Mouse (Mus musculus) embryonic facial prominence, embryonic 11.5 days (tissue): ENCODE results near the gene Lrrc72. TPM values are rescaled to one million over a fixed set of nuclear protein-coding genes. Genes with fewer than 3 reads are reported as not detected.

Source experiments
- ATAC-seq: fragments of 200-750 bp; cut with Nextera tagmentation; replicated peaks from 2 replicates; pipeline ENCODE4 v1.8.0; 2017; ENCODE audit warnings: low read depth; ENCODE audit not compliant: insufficient number of reproducible peaks, low FRiP score, low TSS enrichment
- DNase-seq: peaks from one replicate; pipeline ENCODE4 v3.0.0-alpha.2; 2015; ENCODE audit warnings: low spot score
- H3K27ac ChIP-seq: fragments of 300-500 bp; sonication (generic); replicated peaks from 2 replicates; pipeline ENCODE4 v1.5.1; 2014; ENCODE audit warnings: mild to moderate bottlenecking, low read depth, low read length, control low read depth
- H3K27me3 ChIP-seq: fragments of 300-500 bp; sonication (generic); 2 replicates; pipeline ENCODE4 v1.6.1; 2014; ENCODE audit warnings: mild to moderate bottlenecking, low read length, moderate library complexity, mixed read lengths; ENCODE audit not compliant: control insufficient read depth, insufficient read depth
- H3K36me3 ChIP-seq: fragments of 300-500 bp; sonication (generic); replicated peaks from 2 replicates; pipeline ENCODE4 v1.6.1; 2014; ENCODE audit warnings: low read depth, mild to moderate bottlenecking, low read length, moderate library complexity, mixed read lengths; ENCODE audit not compliant: control insufficient read depth, insufficient read depth
- H3K4me1 ChIP-seq: fragments of 300-500 bp; sonication (generic); 2 replicates; pipeline ENCODE4 v1.6.1; 2014; ENCODE audit warnings: low read length, mixed read lengths; ENCODE audit not compliant: control insufficient read depth, insufficient read depth
- H3K4me2 ChIP-seq: fragments of 300-500 bp; sonication (generic); 2 replicates; pipeline ENCODE4 v1.6.1; 2014; ENCODE audit warnings: low read depth, mild to moderate bottlenecking, control low read depth, low read length, moderate library complexity
- H3K4me3 ChIP-seq: fragments of 300-500 bp; sonication (generic); 2 replicates; pipeline ENCODE4 v1.5.1; 2014; ENCODE audit warnings: low read depth, low read length, control low read depth
- H3K9ac ChIP-seq: fragments of 300-500 bp; sonication (generic); replicated peaks from 2 replicates; pipeline ENCODE4 v1.6.1; 2014; ENCODE audit warnings: mild to moderate bottlenecking, control low read depth, low read length
- H3K9me3 ChIP-seq: fragments of 300-500 bp; sonication (generic); replicated peaks from 2 replicates; pipeline ENCODE4 v1.6.1; 2016; ENCODE audit warnings: mild to moderate bottlenecking, low read length, inconsistent platforms, mixed read lengths; ENCODE audit not compliant: control insufficient read depth
- WGBS: fragments of 180-500 bp; shearing (Covaris S2); extraction: QIAGEN DNeasy Blood & Tissue Kit; methylation state at CpG from one replicate; pipeline ENCODE4 v1.1.7; 2014; 5-methylcytosine and 5-hydroxymethylcytosine counted together
- polyA plus RNA-seq: library from polyadenylated mRNA; unstranded; fragments of >200 nt; fragmentation: Nextera tagmentation; extraction: Ambion mirVana; gene quantifications from 2 replicates; pipeline ENCODE4 v1.2.1, GENCODE M21; 2014

Gene Lrrc72
- polyA plus RNA-seq, 1 experiment from 2014 or later: not detected

DNA sequence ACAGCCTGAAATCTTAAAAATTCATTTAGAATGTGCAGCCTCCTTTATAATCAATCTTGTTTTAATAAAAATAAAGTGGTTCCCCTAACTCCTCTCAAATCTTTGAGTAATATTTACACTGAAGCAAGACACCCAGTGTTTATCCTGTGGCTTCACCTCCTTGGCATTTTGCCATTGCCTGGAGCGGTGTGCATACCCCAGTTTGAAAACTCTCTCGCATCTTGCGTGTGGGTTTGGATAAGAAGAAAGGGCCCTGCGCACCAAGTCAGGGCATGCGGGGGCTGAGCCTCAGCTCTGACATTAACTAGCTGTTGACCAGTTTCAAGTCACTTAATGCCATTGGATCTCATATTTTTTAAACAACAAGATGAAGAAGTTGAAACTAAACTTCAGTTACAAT lies 2.2 kb upstream of the Lrrc72 start:
- no peak for ATAC-seq
- WGBS: 45% methylated on average over 5 of the region's 5 CpGs
- Histone ChIP-seq H3K27me3 (no peaks in the 10 kb centered on the region), H3K9me3 (no peaks in the 10 kb centered on the region), H3K4me1 (no peaks in the 10 kb centered on the region), H3K36me3 (no peaks in the 10 kb centered on the region), H3K4me3 (no peak overlapping the region), H3K9ac (no peak overlapping the region), H3K27ac (no peak overlapping the region), H3K4me2 (no peak overlapping the region)
- DNase-seq: peak; percentile 48

DNA sequence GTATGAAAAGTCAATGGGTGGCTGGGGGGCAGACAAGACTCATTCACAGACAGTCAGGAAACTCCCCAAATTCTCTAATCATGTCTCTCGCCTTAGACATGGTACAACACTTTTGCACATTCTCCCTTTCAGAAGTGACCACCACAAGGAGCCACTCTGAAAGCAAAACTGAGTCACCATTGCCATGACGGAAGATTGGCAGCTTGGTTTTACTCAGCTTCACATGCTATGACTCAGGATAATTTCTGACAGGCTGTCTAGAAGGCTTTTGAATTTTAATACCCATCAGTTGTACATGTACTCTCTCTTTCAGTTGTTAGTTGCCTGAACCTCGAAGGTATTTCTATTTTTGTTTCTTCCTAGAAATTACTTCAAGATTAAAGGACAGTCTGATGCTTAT lies 12.0 kb downstream of the Lrrc72 start:
- H3K4me2 ChIP-seq: no peak overlapping the region
- no peaks in the 10 kb centered on the region for H3K36me3 ChIP-seq
- H3K4me1 ChIP-seq: no peaks in the 10 kb centered on the region
- H3K27me3 ChIP-seq: no peaks in the 10 kb centered on the region
- DNase-seq (no peak), ATAC-seq (no peak)
- no peaks in the 10 kb centered on the region for H3K9me3 ChIP-seq
- H3K27ac ChIP-seq: no peak overlapping the region
- WGBS: 84% methylated on average over 3 of the region's 3 CpGs
- no peak overlapping the region for H3K4me3 ChIP-seq
- no peak overlapping the region for H3K9ac ChIP-seq

DNA sequence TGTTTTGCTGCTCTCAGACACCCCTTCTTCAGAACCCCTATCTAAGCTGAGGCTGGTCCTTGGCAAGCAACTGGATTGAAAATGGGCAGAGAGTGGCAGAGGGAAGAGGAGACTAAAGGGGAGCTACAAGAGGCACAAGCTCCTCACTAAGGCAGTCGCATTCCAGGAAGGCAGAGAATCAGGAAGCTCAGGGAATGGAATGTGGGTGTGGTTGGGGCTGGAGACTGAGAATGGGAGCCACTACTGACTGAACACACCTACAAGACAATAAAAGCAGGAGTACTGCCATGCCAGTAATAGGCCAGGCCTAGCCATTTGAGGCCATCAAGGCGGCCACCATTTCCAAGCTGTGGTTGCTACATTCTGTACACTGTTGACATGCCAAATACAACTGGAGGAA lies 21.8 kb downstream of the Lrrc72 start:
- Histone ChIP-seq H3K9me3 (no peaks in the 10 kb centered on the region), H3K27me3 (no peaks in the 10 kb centered on the region), H3K36me3 (no peaks in the 10 kb centered on the region), H3K27ac (no peak overlapping the region), H3K9ac (no peak overlapping the region), H3K4me2 (no peak overlapping the region), H3K4me1 (no peaks in the 10 kb centered on the region), H3K4me3 (no peak overlapping the region)
- no peak for ATAC-seq
- DNase-seq: no peak
- WGBS: 86% methylated on average over 2 of the region's 2 CpGs

DNA sequence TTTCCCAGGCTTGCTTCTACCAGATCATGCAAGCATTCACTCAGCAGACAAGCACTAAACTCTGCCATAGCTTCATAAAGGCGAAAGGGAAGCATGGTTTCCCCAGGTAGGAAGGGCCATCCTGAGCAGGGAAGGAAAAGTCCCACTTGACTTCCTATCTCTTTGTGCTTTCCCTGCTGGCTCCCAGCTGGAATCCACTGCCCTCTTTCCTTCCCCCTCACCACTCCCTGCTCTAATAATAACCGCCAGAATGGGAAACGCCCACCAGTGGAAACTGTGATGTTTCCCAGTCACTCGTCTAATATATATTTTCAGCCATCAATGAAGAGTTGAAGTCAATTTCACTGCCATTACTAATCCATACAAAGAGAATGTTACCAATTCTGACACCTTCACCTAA lies 28.8 kb downstream of the Lrrc72 start:
- Histone ChIP-seq H3K9ac (no peak overlapping the region), H3K27me3 (no peaks in the 10 kb centered on the region), H3K36me3 (no peaks in the 10 kb centered on the region), H3K4me1 (no peaks in the 10 kb centered on the region), H3K9me3 (no peaks in the 10 kb centered on the region), H3K4me3 (no peak overlapping the region), H3K4me2 (no peak overlapping the region), H3K27ac (no peak overlapping the region)
- WGBS: 70% methylated on average over 4 of the region's 4 CpGs
- no peak for ATAC-seq
- no peak for DNase-seq

DNA sequence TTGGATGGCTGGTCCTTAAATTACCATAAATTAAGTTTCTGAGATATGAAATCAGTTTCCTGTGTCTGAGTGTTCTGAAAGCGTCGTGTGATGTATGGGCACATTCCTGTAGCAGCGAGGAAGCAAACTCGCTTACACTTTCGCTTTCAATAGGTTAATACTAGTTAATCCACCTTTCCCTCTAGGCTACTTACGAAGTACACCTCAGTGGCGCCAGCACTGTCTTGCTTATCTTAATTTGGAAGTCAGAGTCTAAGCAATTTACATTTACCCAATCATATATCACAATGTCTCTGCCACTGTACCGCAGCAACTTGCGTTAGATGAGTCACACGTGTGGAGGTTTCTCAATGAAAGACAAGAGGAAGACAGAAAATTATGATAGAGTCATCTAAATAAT lies 36.3 kb downstream of the Lrrc72 start:
- H3K27me3 ChIP-seq: no peaks in the 10 kb centered on the region
- ATAC-seq (no peak), DNase-seq (no peak)
- H3K4me3 ChIP-seq: no peak overlapping the region
- H3K27ac ChIP-seq: no peak overlapping the region
- no peaks in the 10 kb centered on the region for H3K36me3 ChIP-seq
- no peaks in the 10 kb centered on the region for H3K4me1 ChIP-seq
- 85% methylated on average over 10 of the region's 10 CpGs for WGBS
- H3K4me2 ChIP-seq: no peak overlapping the region
- no peak overlapping the region for H3K9ac ChIP-seq
- H3K9me3 ChIP-seq: no peaks in the 10 kb centered on the region

DNA sequence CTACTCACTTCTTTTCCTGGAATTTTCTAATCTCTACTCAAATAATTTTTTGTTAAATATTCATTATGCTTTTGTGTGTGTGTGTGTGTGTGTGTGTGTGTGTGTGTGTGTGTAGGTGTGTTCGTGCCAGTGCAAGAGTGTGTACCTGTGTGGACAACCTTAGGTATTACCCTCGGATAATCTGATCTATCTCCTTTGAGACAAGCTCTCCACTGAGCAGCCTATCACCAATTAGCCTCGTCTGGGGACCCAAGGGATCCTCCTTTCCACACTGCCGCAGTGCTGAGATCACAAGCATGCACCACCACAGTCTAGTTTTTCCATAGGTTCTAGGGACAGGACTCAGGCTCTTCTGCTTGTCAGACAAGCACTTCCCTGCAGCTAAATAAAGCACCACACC lies 37.0 kb downstream of the Lrrc72 start:
- Histone ChIP-seq H3K9me3 (no peaks in the 10 kb centered on the region), H3K9ac (no peak overlapping the region), H3K4me3 (no peak overlapping the region), H3K4me2 (no peak overlapping the region), H3K4me1 (no peaks in the 10 kb centered on the region), H3K36me3 (no peaks in the 10 kb centered on the region), H3K27ac (no peak overlapping the region), H3K27me3 (no peaks in the 10 kb centered on the region)
- 69% methylated on average over 4 of the region's 4 CpGs for WGBS
- ATAC-seq (no peak), DNase-seq (no peak)

DNA sequence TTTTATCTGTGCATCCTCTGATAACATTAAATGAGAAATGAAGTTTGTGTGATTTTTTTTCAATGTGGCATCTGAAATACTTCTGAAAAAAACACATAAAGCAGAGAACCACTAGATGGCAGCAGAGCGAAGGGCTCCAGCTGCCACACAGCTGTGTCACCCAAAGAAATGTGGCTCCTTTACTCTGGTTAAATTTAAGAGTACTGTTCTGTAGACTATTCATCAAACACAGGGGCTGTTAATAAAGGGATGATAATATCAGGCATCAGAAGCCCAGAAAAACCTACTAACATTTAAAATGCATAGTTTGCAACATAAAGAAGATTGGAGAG lies 38.1 kb downstream of the Lrrc72 start:
- Histone ChIP-seq H3K9ac (no peak overlapping the region), H3K4me1 (no peaks in the 10 kb centered on the region), H3K27ac (no peak overlapping the region), H3K27me3 (no peaks in the 10 kb centered on the region), H3K4me2 (no peak overlapping the region), H3K36me3 (no peaks in the 10 kb centered on the region), H3K4me3 (no peak overlapping the region), H3K9me3 (no peaks in the 10 kb centered on the region)
- DNase-seq (peak; percentile 86), ATAC-seq (0 out of 2 replicates have a peak, but pooled peaks have one; percentile 62)
- WGBS: 0% methylated on average over 1 of the region's 1 CpGs

DNA sequence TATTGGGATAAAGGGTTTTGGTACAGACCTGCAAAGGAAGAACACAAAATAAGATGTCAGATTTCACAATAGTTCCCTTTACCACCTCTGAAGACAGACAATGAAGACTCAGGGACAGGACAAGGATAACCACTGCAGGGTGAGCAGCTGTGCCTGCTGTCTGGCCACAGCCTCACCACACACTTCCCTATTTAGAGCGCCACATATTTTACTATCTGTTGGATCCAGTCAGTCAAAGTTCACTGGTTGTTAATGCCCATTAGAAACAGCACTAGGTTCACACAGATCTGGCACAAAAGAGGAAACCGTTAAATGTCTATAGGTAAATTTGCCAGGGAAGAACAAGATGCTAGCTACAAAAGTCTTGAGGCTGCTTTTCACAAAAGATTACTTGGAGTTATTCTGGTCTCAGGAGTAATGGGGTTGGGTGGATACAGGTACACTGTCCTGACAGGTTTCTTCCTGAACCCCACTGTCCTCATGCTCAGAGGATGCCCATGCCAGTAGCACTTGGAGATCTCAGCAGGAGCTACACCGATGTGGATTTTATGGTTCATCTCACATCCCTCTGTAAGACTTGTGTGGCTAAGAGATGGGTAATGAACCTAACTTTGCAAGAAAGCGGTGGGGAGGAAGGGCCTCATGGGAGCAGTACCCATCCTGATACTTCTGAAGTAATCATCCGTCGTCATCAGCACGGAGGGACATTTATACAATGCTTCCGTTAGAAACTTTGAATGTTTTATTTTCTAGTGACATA lies 38.6 kb downstream of the Lrrc72 start:
- ATAC-seq: no peak
- Histone ChIP-seq H3K27ac (no peak overlapping the region), H3K4me1 (no peaks in the 10 kb centered on the region), H3K9ac (no peak overlapping the region), H3K4me2 (no peak overlapping the region), H3K9me3 (no peaks in the 10 kb centered on the region), H3K36me3 (no peaks in the 10 kb centered on the region), H3K4me3 (no peak overlapping the region), H3K27me3 (no peaks in the 10 kb centered on the region)
- DNase-seq: no peak
- 49% methylated on average over 8 of the region's 8 CpGs for WGBS
